Mouse (Mus musculus): ENCODE results near the gene Ap4s1. TPM values are rescaled to one million over a fixed set of nuclear protein-coding genes. Genes with fewer than 3 reads are reported as not detected.

Gene Ap4s1
- polyA plus RNA-seq, 1 experiment from 2014 or later, result 37.8 TPM

DNA sequence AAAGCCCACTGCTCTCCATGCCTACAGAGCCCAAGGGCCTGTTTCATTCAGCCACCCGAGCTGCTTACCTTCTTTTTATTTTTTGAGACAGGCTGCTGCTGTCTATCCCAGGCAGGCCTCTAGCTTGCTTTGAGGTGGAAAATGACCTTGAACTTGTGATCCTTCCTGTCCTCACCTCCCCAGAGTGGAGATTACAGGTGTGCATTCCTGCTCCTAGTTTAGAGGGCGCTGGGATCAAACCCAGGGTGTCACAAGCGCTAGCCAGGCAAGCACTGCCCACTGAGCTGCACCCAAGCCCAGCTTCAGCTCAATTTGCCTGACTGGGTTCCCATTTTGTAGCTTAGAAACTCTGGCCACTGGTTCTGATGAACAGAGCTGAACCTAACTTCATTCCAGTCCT lies 45.5 kb downstream of the Ap4s1 start:
- Histone ChIP-seq H3K36me3 (ENCODE audit: control insufficient read depth, insufficient read depth, low read length) (no peaks in the 10 kb centered on the region), H3K27ac (ENCODE audit: low read depth, low read length) (0 out of 2 replicates have a peak overlapping the region, but pooled peaks have one; percentile 1), H3K4me3 (ENCODE audit: low read length) (no peak overlapping the region), H3K4me1 (ENCODE audit: control insufficient read depth, insufficient read depth, low read length) (peaks cover 12% of the 10 kb centered on the region), H3K9me3 (ENCODE audit: control insufficient read depth, low read length) (no peaks in the 10 kb centered on the region), H3K27me3 (ENCODE audit: control insufficient read depth, insufficient read depth, low read length) (no peaks in the 10 kb centered on the region), H3K9ac (ENCODE audit: low read depth, low read length) (no peak overlapping the region), H3K4me2 (replicated peaks; ENCODE audit: low read depth, low read length) (no peak overlapping the region)
- 76% methylated on average over 3 of the region's 3 CpGs for WGBS
- peak; percentile 22; the same call in 1 of the 2 replicates for ATAC-seq (ENCODE audit: low FRiP score, low TSS enrichment)

- 59% methylated on average over 1 of the region's 1 CpGs for WGBS
- Histone ChIP-seq H3K27ac (ENCODE audit: low read depth, low read length) (no peak overlapping the region), H3K36me3 (ENCODE audit: control insufficient read depth, insufficient read depth, low read length) (no peaks in the 10 kb centered on the region), H3K9ac (ENCODE audit: low read depth, low read length) (no peak overlapping the region), H3K4me2 (replicated peaks; ENCODE audit: low read depth, low read length) (no peak overlapping the region), H3K4me3 (ENCODE audit: low read length) (no peak overlapping the region), H3K9me3 (ENCODE audit: control insufficient read depth, low read length) (no peaks in the 10 kb centered on the region), H3K4me1 (ENCODE audit: control insufficient read depth, insufficient read depth, low read length) (peaks cover 12% of the 10 kb centered on the region), H3K27me3 (ENCODE audit: control insufficient read depth, insufficient read depth, low read length) (no peaks in the 10 kb centered on the region)
- no peak for ATAC-seq (ENCODE audit: low FRiP score, low TSS enrichment)
Measured at GRCm38 (mm10) chr12:51736807-51737206, 46.0 kb downstream of the Ap4s1 start.

DNA sequence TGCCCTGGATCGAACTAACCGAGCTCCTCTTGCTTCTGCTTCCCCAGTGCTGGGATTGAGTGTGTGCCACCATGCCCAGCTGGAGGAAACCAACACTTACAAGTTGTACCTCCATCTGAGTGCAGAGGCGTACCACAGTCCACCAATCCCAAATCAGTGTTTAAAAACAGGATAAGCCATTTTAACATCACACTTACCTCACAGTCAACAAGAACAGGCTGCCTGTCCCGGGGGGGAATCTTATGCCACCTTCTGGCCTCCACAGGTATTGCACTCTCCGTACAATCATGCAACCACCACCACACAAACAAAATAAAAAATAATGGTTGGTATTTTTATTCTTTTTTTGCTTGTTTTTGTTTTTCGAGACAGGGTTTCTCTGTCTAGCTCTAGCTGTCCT lies 50.9 kb downstream of the Ap4s1 start:
- no peak overlapping the region for H3K27ac ChIP-seq (ENCODE audit: low read depth, low read length)
- H3K27me3 ChIP-seq (ENCODE audit: control insufficient read depth, insufficient read depth, low read length), result no peaks in the 10 kb centered on the region
- no peak overlapping the region for H3K4me3 ChIP-seq (ENCODE audit: low read length)
- no peaks in the 10 kb centered on the region for H3K9me3 ChIP-seq (ENCODE audit: control insufficient read depth, low read length)
- peaks cover 36% of the 10 kb centered on the region for H3K36me3 ChIP-seq (ENCODE audit: control insufficient read depth, insufficient read depth, low read length)
- no peak for ATAC-seq (ENCODE audit: low FRiP score, low TSS enrichment)
- H3K4me1 ChIP-seq (ENCODE audit: control insufficient read depth, insufficient read depth, low read length), result no peaks in the 10 kb centered on the region
- no peak overlapping the region for H3K9ac ChIP-seq (ENCODE audit: low read depth, low read length)
- 86% methylated on average over 6 of the region's 6 CpGs for WGBS
- no peak overlapping the region for H3K4me2 ChIP-seq (replicated peaks; ENCODE audit: low read depth, low read length)

- ATAC-seq (ENCODE audit: low FRiP score, low TSS enrichment), result no peak
- Histone ChIP-seq H3K4me2 (replicated peaks; ENCODE audit: low read depth, low read length) (no peak overlapping the region), H3K27me3 (ENCODE audit: control insufficient read depth, insufficient read depth, low read length) (no peaks in the 10 kb centered on the region), H3K4me1 (ENCODE audit: control insufficient read depth, insufficient read depth, low read length) (no peaks in the 10 kb centered on the region), H3K36me3 (ENCODE audit: control insufficient read depth, insufficient read depth, low read length) (peaks cover 54% of the 10 kb centered on the region), H3K9me3 (ENCODE audit: control insufficient read depth, low read length) (no peaks in the 10 kb centered on the region), H3K9ac (ENCODE audit: low read depth, low read length) (no peak overlapping the region), H3K27ac (ENCODE audit: low read depth, low read length) (no peak overlapping the region), H3K4me3 (ENCODE audit: low read length) (no peak overlapping the region)
- 52% methylated on average over 6 of the region's 6 CpGs for WGBS
Measured at GRCm38 (mm10) chr12:51744957-51745356, 54.1 kb downstream of the Ap4s1 start.

DNA sequence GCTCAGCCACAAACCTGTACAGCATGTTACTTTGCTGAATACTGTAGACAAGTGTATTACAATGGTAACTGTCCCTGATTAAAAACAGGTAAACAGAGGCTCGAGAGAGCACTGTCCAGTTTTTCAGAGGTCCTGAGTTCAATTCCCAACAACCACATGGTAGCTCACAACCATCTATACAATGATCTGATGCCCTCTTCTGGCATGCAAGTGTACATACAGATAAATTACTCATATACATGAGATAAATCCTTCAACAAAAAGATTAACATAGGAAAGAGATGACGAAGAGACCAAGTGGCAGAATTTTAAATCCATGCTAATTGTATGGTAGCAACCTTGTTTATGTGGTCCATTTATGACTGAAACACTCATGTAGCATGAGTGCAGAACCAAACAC lies 56.5 kb downstream of the Ap4s1 start:
- Histone ChIP-seq H3K9me3 (ENCODE audit: control insufficient read depth, low read length) (no peaks in the 10 kb centered on the region), H3K4me1 (ENCODE audit: control insufficient read depth, insufficient read depth, low read length) (no peaks in the 10 kb centered on the region), H3K36me3 (ENCODE audit: control insufficient read depth, insufficient read depth, low read length) (peaks cover 76% of the 10 kb centered on the region), H3K27me3 (ENCODE audit: control insufficient read depth, insufficient read depth, low read length) (no peaks in the 10 kb centered on the region), H3K4me3 (ENCODE audit: low read length) (no peak overlapping the region), H3K27ac (ENCODE audit: low read depth, low read length) (no peak overlapping the region), H3K4me2 (replicated peaks; ENCODE audit: low read depth, low read length) (no peak overlapping the region), H3K9ac (ENCODE audit: low read depth, low read length) (no peak overlapping the region)
- WGBS, result 93% methylated on average over 2 of the region's 2 CpGs
- no peak for ATAC-seq (ENCODE audit: low FRiP score, low TSS enrichment)

DNA sequence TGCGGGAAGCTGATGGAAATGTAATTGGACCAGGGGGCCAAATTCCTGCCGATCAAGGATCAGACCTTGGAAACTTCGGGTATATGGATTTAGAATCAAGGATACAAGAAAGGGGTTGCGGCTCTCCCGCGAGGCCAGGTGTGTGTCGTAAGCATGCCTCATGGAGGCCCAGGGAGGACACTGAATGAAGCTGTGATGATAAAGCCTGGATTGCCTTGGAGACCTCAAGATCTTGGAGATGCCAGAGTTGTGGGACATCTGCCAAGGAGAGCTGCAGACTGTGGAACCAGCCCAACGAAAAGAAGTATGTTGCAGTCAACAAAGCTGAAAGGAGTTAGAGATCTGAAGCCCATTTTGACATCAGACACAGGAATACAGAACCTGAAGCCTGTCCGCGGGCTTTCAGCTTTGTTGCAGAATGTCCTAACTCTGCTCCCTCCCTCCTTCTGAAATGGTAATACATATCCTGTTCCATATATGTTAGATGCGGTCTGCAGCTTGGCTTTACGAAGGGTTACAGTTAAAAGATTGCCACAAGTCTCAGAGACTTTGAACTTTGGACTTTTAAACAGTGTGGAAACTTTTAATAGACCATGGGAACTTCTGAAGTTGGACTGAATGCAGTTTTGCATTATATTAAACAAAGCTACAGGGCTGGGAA lies 65.2 kb downstream of the Ap4s1 start:
- no peak overlapping the region for H3K4me3 ChIP-seq (ENCODE audit: low read length)
- no peak overlapping the region for H3K4me2 ChIP-seq (replicated peaks; ENCODE audit: low read depth, low read length)
- H3K9ac ChIP-seq (ENCODE audit: low read depth, low read length), result no peak overlapping the region
- H3K4me1 ChIP-seq (ENCODE audit: control insufficient read depth, insufficient read depth, low read length), result no peaks in the 10 kb centered on the region
- peaks cover 87% of the 10 kb centered on the region for H3K36me3 ChIP-seq (ENCODE audit: control insufficient read depth, insufficient read depth, low read length)
- WGBS, result 97% methylated on average over 12 of the region's 12 CpGs
- H3K27ac ChIP-seq (ENCODE audit: low read depth, low read length), result no peak overlapping the region
- no peaks in the 10 kb centered on the region for H3K9me3 ChIP-seq (ENCODE audit: control insufficient read depth, low read length)
- no peak for ATAC-seq (ENCODE audit: low FRiP score, low TSS enrichment)
- H3K27me3 ChIP-seq (ENCODE audit: control insufficient read depth, insufficient read depth, low read length), result no peaks in the 10 kb centered on the region

- no peak overlapping the region for H3K27ac ChIP-seq (ENCODE audit: low read depth, low read length)
- peaks cover 85% of the 10 kb centered on the region for H3K36me3 ChIP-seq (ENCODE audit: control insufficient read depth, insufficient read depth, low read length)
- ATAC-seq (ENCODE audit: low FRiP score, low TSS enrichment), result no peak
- H3K27me3 ChIP-seq (ENCODE audit: control insufficient read depth, insufficient read depth, low read length), result no peaks in the 10 kb centered on the region
- no peaks in the 10 kb centered on the region for H3K4me1 ChIP-seq (ENCODE audit: control insufficient read depth, insufficient read depth, low read length)
- H3K4me3 ChIP-seq (ENCODE audit: low read length), result no peak overlapping the region
- no peaks in the 10 kb centered on the region for H3K9me3 ChIP-seq (ENCODE audit: control insufficient read depth, low read length)
- H3K9ac ChIP-seq (ENCODE audit: low read depth, low read length), result no peak overlapping the region
- H3K4me2 ChIP-seq (replicated peaks; ENCODE audit: low read depth, low read length), result no peak overlapping the region
Measured at GRCm38 (mm10) chr12:51756599-51756961, 65.7 kb downstream of the Ap4s1 start.

- no peak overlapping the region for H3K4me3 ChIP-seq (ENCODE audit: low read length)
- no peaks in the 10 kb centered on the region for H3K9me3 ChIP-seq (ENCODE audit: control insufficient read depth, low read length)
- ATAC-seq (ENCODE audit: low FRiP score, low TSS enrichment), result no peak
- no peak overlapping the region for H3K9ac ChIP-seq (ENCODE audit: low read depth, low read length)
- no peaks in the 10 kb centered on the region for H3K4me1 ChIP-seq (ENCODE audit: control insufficient read depth, insufficient read depth, low read length)
- H3K36me3 ChIP-seq (ENCODE audit: control insufficient read depth, insufficient read depth, low read length), result peaks cover 80% of the 10 kb centered on the region
- no peak overlapping the region for H3K27ac ChIP-seq (ENCODE audit: low read depth, low read length)
- no peaks in the 10 kb centered on the region for H3K27me3 ChIP-seq (ENCODE audit: control insufficient read depth, insufficient read depth, low read length)
- no peak overlapping the region for H3K4me2 ChIP-seq (replicated peaks; ENCODE audit: low read depth, low read length)
- 87% methylated on average over 3 of the region's 3 CpGs for WGBS
Measured at GRCm38 (mm10) chr12:51759374-51759773, 68.5 kb downstream of the Ap4s1 start.

GRCm38 (mm10) chr12:51767454-51767853 lies 76.6 kb downstream of the Ap4s1 start:
- Histone ChIP-seq H3K9me3 (ENCODE audit: control insufficient read depth, low read length) (no peaks in the 10 kb centered on the region), H3K4me3 (ENCODE audit: low read length) (no peak overlapping the region), H3K27ac (ENCODE audit: low read depth, low read length) (no peak overlapping the region), H3K4me2 (replicated peaks; ENCODE audit: low read depth, low read length) (no peak overlapping the region), H3K27me3 (ENCODE audit: control insufficient read depth, insufficient read depth, low read length) (no peaks in the 10 kb centered on the region), H3K4me1 (ENCODE audit: control insufficient read depth, insufficient read depth, low read length) (no peaks in the 10 kb centered on the region), H3K36me3 (ENCODE audit: control insufficient read depth, insufficient read depth, low read length) (peaks cover 65% of the 10 kb centered on the region), H3K9ac (ENCODE audit: low read depth, low read length) (no peak overlapping the region)
- WGBS, result 88% methylated on average over 4 of the region's 4 CpGs
- no peak for ATAC-seq (ENCODE audit: low FRiP score, low TSS enrichment)
